Mouse (Mus musculus): ENCODE results near the gene Pm20d1. TPM values are rescaled to one million over a fixed set of nuclear protein-coding genes. Genes with fewer than 3 reads are reported as not detected.
"Not testable (repeated sequence)": the region's sequence is repeated elsewhere in the genome, so short reads cannot be mapped to it uniquely, and the experiment has no call there.

Pm20d1 gene
- polyA plus RNA-seq, 1 experiment from 2014 or later: 0.70 TPM

- 70% methylated on average over 2 of the region's 2 CpGs for WGBS
- Histone ChIP-seq H3K9me3 (ENCODE audit: control insufficient read depth, low read length) (no peaks in the 10 kb centered on the region), H3K27me3 (ENCODE audit: control insufficient read depth, insufficient read depth, low read depth, low read length) (no peaks in the 10 kb centered on the region), H3K36me3 (ENCODE audit: control insufficient read depth, insufficient read depth, low read length) (no peaks in the 10 kb centered on the region), H3K9ac (ENCODE audit: low read length) (no peak overlapping the region), H3K4me3 (ENCODE audit: low read length) (no peak overlapping the region), H3K4me1 (replicated peaks; ENCODE audit: control insufficient read depth, insufficient read depth, low read length) (no peaks in the 10 kb centered on the region), H3K27ac (ENCODE audit: low read length) (no peak overlapping the region), H3K4me2 (ENCODE audit: low read depth, low read length) (no peak overlapping the region)
- ATAC-seq (ENCODE audit: low read depth): no peak
These were observed 12.5 kb downstream of the Pm20d1 start for GRCm38 (mm10) chr1:131809651-131810050.

DNA sequence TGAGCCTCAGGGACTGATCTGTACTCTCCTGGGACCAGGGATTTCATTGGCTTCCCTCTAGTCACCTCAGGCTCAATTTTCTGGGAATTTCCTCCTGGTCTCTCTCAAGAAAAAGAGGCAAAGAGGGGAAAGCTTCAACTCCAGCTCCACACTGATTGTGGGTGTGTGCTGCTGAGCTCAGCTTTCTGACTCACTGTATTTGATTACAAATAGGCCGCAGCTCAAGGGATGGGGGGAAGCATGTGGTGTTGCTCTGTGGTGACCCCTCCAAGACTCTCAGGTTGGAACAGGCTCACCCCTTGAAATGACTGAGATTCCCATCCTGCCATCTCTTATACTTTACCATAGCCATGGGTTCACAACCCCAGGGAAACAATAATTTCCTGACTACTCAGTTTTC is 14.2 kb downstream of the Pm20d1 start:
- Histone ChIP-seq H3K9ac (ENCODE audit: low read length) (no peak overlapping the region), H3K4me1 (replicated peaks; ENCODE audit: control insufficient read depth, insufficient read depth, low read length) (no peaks in the 10 kb centered on the region), H3K36me3 (ENCODE audit: control insufficient read depth, insufficient read depth, low read length) (no peaks in the 10 kb centered on the region), H3K9me3 (ENCODE audit: control insufficient read depth, low read length) (no peaks in the 10 kb centered on the region), H3K27ac (ENCODE audit: low read length) (no peak overlapping the region), H3K4me3 (ENCODE audit: low read length) (no peak overlapping the region), H3K4me2 (ENCODE audit: low read depth, low read length) (no peak overlapping the region), H3K27me3 (ENCODE audit: control insufficient read depth, insufficient read depth, low read depth, low read length) (no peaks in the 10 kb centered on the region)
- 83% methylated on average over 1 of the region's 1 CpGs for WGBS
- ATAC-seq (ENCODE audit: low read depth): no peak

- H3K27me3 ChIP-seq (ENCODE audit: control insufficient read depth, insufficient read depth, low read depth, low read length): no peaks in the 10 kb centered on the region
- no peaks in the 10 kb centered on the region for H3K9me3 ChIP-seq (ENCODE audit: control insufficient read depth, low read length)
- 44% methylated on average over 9 of the region's 9 CpGs for WGBS
- no peak overlapping the region for H3K27ac ChIP-seq (ENCODE audit: low read length)
- H3K36me3 ChIP-seq (ENCODE audit: control insufficient read depth, insufficient read depth, low read length): no peaks in the 10 kb centered on the region
- no peak overlapping the region for H3K9ac ChIP-seq (ENCODE audit: low read length)
- ATAC-seq (ENCODE audit: low read depth): no peak
- H3K4me3 ChIP-seq (ENCODE audit: low read length): no peak overlapping the region
- H3K4me1 ChIP-seq (replicated peaks; ENCODE audit: control insufficient read depth, insufficient read depth, low read length): no peaks in the 10 kb centered on the region
- no peak overlapping the region for H3K4me2 ChIP-seq (ENCODE audit: low read depth, low read length)
These were observed 14.8 kb downstream of the Pm20d1 start for GRCm38 (mm10) chr1:131812006-131812405.

- Histone ChIP-seq H3K27me3 (ENCODE audit: control insufficient read depth, insufficient read depth, low read depth, low read length) (no peaks in the 10 kb centered on the region), H3K4me2 (ENCODE audit: low read depth, low read length) (no peak overlapping the region), H3K4me1 (replicated peaks; ENCODE audit: control insufficient read depth, insufficient read depth, low read length) (no peaks in the 10 kb centered on the region), H3K9ac (ENCODE audit: low read length) (no peak overlapping the region), H3K27ac (ENCODE audit: low read length) (no peak overlapping the region), H3K36me3 (ENCODE audit: control insufficient read depth, insufficient read depth, low read length) (no peaks in the 10 kb centered on the region), H3K9me3 (ENCODE audit: control insufficient read depth, low read length) (no peaks in the 10 kb centered on the region), H3K4me3 (ENCODE audit: low read length) (no peak overlapping the region)
- WGBS: 87% methylated on average over 9 of the region's 9 CpGs
- ATAC-seq (ENCODE audit: low read depth): no peak
These were observed 15.6 kb downstream of the Pm20d1 start for GRCm38 (mm10) chr1:131812631-131813295.

DNA sequence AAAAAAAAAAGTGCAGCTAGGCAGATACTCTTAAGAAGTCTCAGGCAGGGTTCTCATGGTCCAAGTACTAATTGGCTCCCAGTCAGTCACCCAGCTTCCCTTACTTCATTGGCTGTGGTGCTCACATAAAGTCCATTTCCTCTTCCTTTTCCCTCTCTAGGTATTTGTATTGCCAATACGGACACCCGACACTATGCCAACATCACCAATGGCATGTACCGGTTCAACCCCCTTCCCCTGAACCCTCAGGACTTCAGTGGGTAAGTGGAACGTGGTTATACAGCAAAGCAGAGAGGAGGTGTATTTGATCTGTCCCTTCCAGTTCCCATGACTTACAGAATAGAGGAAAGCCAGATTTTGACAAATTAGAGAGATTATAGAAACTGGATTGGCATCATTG is 16.6 kb downstream of the Pm20d1 start:
- H3K9me3 ChIP-seq (ENCODE audit: control insufficient read depth, low read length): no peaks in the 10 kb centered on the region
- ATAC-seq (ENCODE audit: low read depth): no peak
- H3K4me3 ChIP-seq (ENCODE audit: low read length): no peak overlapping the region
- 71% methylated on average over 4 of the region's 4 CpGs for WGBS
- H3K9ac ChIP-seq (ENCODE audit: low read length): no peak overlapping the region
- H3K4me2 ChIP-seq (ENCODE audit: low read depth, low read length): no peak overlapping the region
- H3K36me3 ChIP-seq (ENCODE audit: control insufficient read depth, insufficient read depth, low read length): no peaks in the 10 kb centered on the region
- H3K27ac ChIP-seq (ENCODE audit: low read length): no peak overlapping the region
- no peaks in the 10 kb centered on the region for H3K27me3 ChIP-seq (ENCODE audit: control insufficient read depth, insufficient read depth, low read depth, low read length)
- no peaks in the 10 kb centered on the region for H3K4me1 ChIP-seq (replicated peaks; ENCODE audit: control insufficient read depth, insufficient read depth, low read length)

DNA sequence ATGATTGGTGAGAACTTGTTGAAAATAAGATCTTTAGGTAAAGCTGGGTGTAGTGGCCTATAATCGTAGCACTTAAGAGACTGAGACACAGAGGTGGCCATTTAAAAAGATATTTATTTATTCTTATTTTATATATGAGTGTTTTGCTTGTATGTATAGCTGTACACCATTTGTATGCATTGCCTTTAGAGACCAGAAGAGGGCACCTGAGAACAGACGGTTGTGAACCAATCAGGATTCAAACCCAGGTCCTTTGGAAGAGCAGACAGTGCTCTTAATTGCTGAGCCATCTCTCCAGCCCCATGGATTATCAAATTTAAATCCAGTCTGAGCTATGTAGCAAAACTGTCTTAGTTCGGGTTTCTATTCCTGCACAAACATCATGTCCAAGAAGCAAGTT is 17.0 kb downstream of the Pm20d1 start:
- Histone ChIP-seq H3K4me1 (replicated peaks; ENCODE audit: control insufficient read depth, insufficient read depth, low read length) (no peaks in the 10 kb centered on the region), H3K27ac (ENCODE audit: low read length) (no peak overlapping the region), H3K9me3 (ENCODE audit: control insufficient read depth, low read length) (peaks cover 2% of the 10 kb centered on the region; the same call in 1 of the 2 replicates), H3K4me3 (ENCODE audit: low read length) (no peak overlapping the region), H3K9ac (ENCODE audit: low read length) (no peak overlapping the region), H3K36me3 (ENCODE audit: control insufficient read depth, insufficient read depth, low read length) (no peaks in the 10 kb centered on the region), H3K4me2 (ENCODE audit: low read depth, low read length) (no peak overlapping the region), H3K27me3 (ENCODE audit: control insufficient read depth, insufficient read depth, low read depth, low read length) (no peaks in the 10 kb centered on the region)
- 84% methylated on average over 3 of the region's 3 CpGs for WGBS
- ATAC-seq (ENCODE audit: low read depth): no peak

- Histone ChIP-seq H3K9me3 (ENCODE audit: control insufficient read depth, low read length) (peaks cover 3% of the 10 kb centered on the region; the same call in 1 of the 2 replicates), H3K27ac (ENCODE audit: low read length) (no peak overlapping the region), H3K36me3 (ENCODE audit: control insufficient read depth, insufficient read depth, low read length) (no peaks in the 10 kb centered on the region), H3K27me3 (ENCODE audit: control insufficient read depth, insufficient read depth, low read depth, low read length) (no peaks in the 10 kb centered on the region), H3K4me3 (ENCODE audit: low read length) (no peak overlapping the region), H3K4me1 (replicated peaks; ENCODE audit: control insufficient read depth, insufficient read depth, low read length) (no peaks in the 10 kb centered on the region), H3K4me2 (ENCODE audit: low read depth, low read length) (no peak overlapping the region), H3K9ac (ENCODE audit: low read length) (no peak overlapping the region)
- WGBS: 74% methylated on average over 6 of the region's 6 CpGs
- no peak for ATAC-seq (ENCODE audit: low read depth)
These were observed 19.7 kb downstream of the Pm20d1 start for GRCm38 (mm10) chr1:131816886-131817285.

DNA sequence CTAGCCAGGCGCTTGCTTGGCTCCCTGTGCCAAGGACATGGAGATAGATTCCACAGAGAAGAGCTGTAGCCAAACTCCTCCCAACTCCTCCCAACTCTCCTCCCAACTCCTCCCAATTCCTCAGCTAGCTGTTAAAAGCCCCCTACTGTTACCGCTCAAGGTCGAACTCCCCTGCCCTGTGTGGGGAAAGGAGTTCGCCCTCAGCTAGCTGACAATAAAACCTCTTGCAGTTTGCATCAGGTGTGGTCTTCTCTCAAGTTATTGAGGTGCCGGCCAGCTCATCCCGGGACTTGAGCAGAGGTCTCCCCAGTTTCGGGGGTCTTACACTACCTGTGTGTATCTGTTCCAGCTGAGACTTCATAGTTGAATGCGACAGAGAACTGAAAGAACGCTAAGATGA is 23.2 kb downstream of the Pm20d1 start:
- not testable (repeated sequence) for H3K27me3 ChIP-seq (ENCODE audit: control insufficient read depth, insufficient read depth, low read depth, low read length); H3K4me3 ChIP-seq (ENCODE audit: low read length); H3K36me3 ChIP-seq (ENCODE audit: control insufficient read depth, insufficient read depth, low read length); H3K4me1 ChIP-seq (replicated peaks; ENCODE audit: control insufficient read depth, insufficient read depth, low read length); H3K9ac ChIP-seq (ENCODE audit: low read length); ATAC-seq (ENCODE audit: low read depth); H3K9me3 ChIP-seq (ENCODE audit: control insufficient read depth, low read length); H3K4me2 ChIP-seq (ENCODE audit: low read depth, low read length); H3K27ac ChIP-seq (ENCODE audit: low read length)
- WGBS: 68% methylated on average over 8 of the region's 9 CpGs

DNA sequence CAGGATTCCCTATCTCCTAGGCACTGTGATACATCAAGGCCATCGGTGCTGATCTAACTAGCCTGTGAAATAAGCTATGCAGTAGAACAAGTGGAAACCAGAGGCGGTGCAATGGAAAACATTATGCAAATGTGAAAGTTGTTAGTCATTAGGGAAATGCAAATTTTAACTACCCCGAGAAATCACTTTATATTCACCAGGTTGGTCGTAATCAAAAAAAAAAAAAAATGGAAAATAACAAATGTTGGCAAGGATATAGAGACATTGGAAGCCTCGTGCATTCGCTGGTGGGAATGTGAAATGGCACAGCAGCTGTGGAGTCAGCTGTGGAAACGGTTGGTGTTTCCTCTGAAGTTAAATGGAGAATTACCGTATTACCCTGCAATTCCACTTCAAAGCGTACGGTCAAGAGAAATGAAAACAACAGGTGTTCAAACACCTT is 23.7 kb downstream of the Pm20d1 start:
- ATAC-seq (ENCODE audit: low read depth): no peak
- Histone ChIP-seq H3K4me3 (ENCODE audit: low read length) (no peak overlapping the region), H3K9me3 (ENCODE audit: control insufficient read depth, low read length) (peaks cover 3% of the 10 kb centered on the region; the same call in 1 of the 2 replicates), H3K27ac (ENCODE audit: low read length) (no peak overlapping the region), H3K4me2 (ENCODE audit: low read depth, low read length) (no peak overlapping the region), H3K4me1 (replicated peaks; ENCODE audit: control insufficient read depth, insufficient read depth, low read length) (no peaks in the 10 kb centered on the region), H3K27me3 (ENCODE audit: control insufficient read depth, insufficient read depth, low read depth, low read length) (no peaks in the 10 kb centered on the region), H3K9ac (ENCODE audit: low read length) (no peak overlapping the region), H3K36me3 (ENCODE audit: control insufficient read depth, insufficient read depth, low read length) (no peaks in the 10 kb centered on the region)
- WGBS: 57% methylated on average over 10 of the region's 10 CpGs

Measured in lung, embryonic 16.5 days (tissue).